Mouse (Mus musculus) ovary, postnatal 10 days (tissue): ENCODE results near the gene Myl7.

Experiments used
- DNase-seq: peaks from one replicate; pipeline ENCODE4 v3.0.0; 2022; ENCODE audit warnings: low spot score

Gene Myl7

GRCm38 (mm10) chr11:5862394-5863105, 36.0 kb downstream of the Myl7 start:
- no peak for DNase-seq

- peak; percentile 56 for DNase-seq
These were observed 36.7 kb downstream of the Myl7 start, which contains the start of gene Aebp1 for GRCm38 (mm10) chr11:5861678-5862393. Gene Aebp1, plus strand, starts transcription at chr11:5861947.

- no peak for DNase-seq
These were observed 37.9 kb downstream of the Myl7 start for GRCm38 (mm10) chr11:5860639-5861038.

- DNase-seq: no peak
These were observed 38.6 kb downstream of the Myl7 start for GRCm38 (mm10) chr11:5859883-5860550.

- no peak for DNase-seq
These were observed 39.9 kb downstream of the Myl7 start for GRCm38 (mm10) chr11:5858723-5859122.

GRCm38 (mm10) chr11:5856479-5857130, 42.0 kb downstream of the Myl7 start:
- DNase-seq: no peak

- DNase-seq: no peak
These were observed 42.7 kb downstream of the Myl7 start for GRCm38 (mm10) chr11:5855902-5856301.

- DNase-seq: no peak
These were observed 43.1 kb downstream of the Myl7 start for GRCm38 (mm10) chr11:5855481-5855880.

- DNase-seq: no peak
These were observed 46.3 kb downstream of the Myl7 start for GRCm38 (mm10) chr11:5852314-5852713.

GRCm38 (mm10) chr11:5851021-5851736, 47.4 kb downstream of the Myl7 start:
- no peak for DNase-seq

- no peak for DNase-seq
These were observed 48.1 kb downstream of the Myl7 start for GRCm38 (mm10) chr11:5850452-5850851.

- DNase-seq: no peak
These were observed 49.3 kb downstream of the Myl7 start for GRCm38 (mm10) chr11:5849316-5849715.

GRCm38 (mm10) chr11:5848741-5849140, 49.8 kb downstream of the Myl7 start:
- no peak for DNase-seq

- no peak for DNase-seq
These were observed 51.8 kb downstream of the Myl7 start for GRCm38 (mm10) chr11:5846639-5847345.
